Mouse (Mus musculus) liver, postnatal 0 days (tissue): ENCODE data around the gene Gm17509. TPM values are rescaled to one million over a fixed set of nuclear protein-coding genes. Genes with fewer than 3 reads are reported as not detected.

Experiments used
- ATAC-seq: fragments of 200-750 bp; cut with Nextera tagmentation; 2 replicates; pipeline ENCODE4 v1.8.0; 2017; ENCODE audit warnings: mild to moderate bottlenecking, moderate library complexity
- DNase-seq: peaks from one replicate; pipeline ENCODE4 v3.0.0-alpha.2; 2016
- H3K27ac ChIP-seq: fragments of 300-500 bp; sonication (generic); 2 replicates; pipeline ENCODE4 v1.5.1; 2014; ENCODE audit warnings: antibody characterized with exemption, moderate library complexity, mild to moderate bottlenecking, low read depth
- H3K27me3 ChIP-seq: fragments of 300-500 bp; sonication (generic); 2 replicates; pipeline ENCODE4 v1.6.1; 2014; ENCODE audit warnings: low read length, control low read depth, mixed read lengths; ENCODE audit not compliant: insufficient read depth
- H3K36me3 ChIP-seq: fragments of 300-500 bp; sonication (generic); replicated peaks from 2 replicates; pipeline ENCODE4 v1.6.1; 2014; ENCODE audit warnings: mild to moderate bottlenecking, control low read depth, low read length, moderate library complexity, mixed read lengths; ENCODE audit not compliant: insufficient read depth
- H3K4me1 ChIP-seq: fragments of 300-500 bp; sonication (generic); 2 replicates; pipeline ENCODE4 v1.6.1; 2014; ENCODE audit warnings: antibody characterized with exemption, mild to moderate bottlenecking, control low read depth; ENCODE audit not compliant: insufficient read depth
- H3K4me2 ChIP-seq: fragments of 300-500 bp; sonication (generic); 2 replicates; pipeline ENCODE4 v1.6.1; 2014; ENCODE audit warnings: low read depth, mild to moderate bottlenecking, low read length, moderate library complexity, mixed read lengths
- H3K4me3 ChIP-seq: fragments of 300-500 bp; sonication (generic); 2 replicates; pipeline ENCODE4 v1.5.1; 2014; ENCODE audit warnings: low read depth, low read length
- H3K9ac ChIP-seq: fragments of 300-500 bp; sonication (generic); replicated peaks from 2 replicates; pipeline ENCODE4 v1.6.1; 2014; ENCODE audit warnings: mild to moderate bottlenecking, moderate library complexity
- H3K9me3 ChIP-seq: fragments of 300-500 bp; sonication (generic); 2 replicates; pipeline ENCODE4 v1.6.1; 2016; ENCODE audit warnings: mild to moderate bottlenecking, control low read depth, low read length, mixed read lengths
- CTCF ChIP-seq: sonication (generic); IDR thresholded peaks from 2 replicates; pipeline ENCODE4 v1.5.1; 2016; ENCODE audit warnings: antibody characterized with exemption, low read depth
- EP300 ChIP-seq: IDR thresholded peaks from 2 replicates; pipeline ENCODE4 v1.6.1; 2016; ENCODE audit warnings: antibody characterized with exemption, low read depth, mild to moderate bottlenecking
- WGBS: fragments of 180-500 bp; shearing (Covaris S2); extraction: QIAGEN DNeasy Blood & Tissue Kit; methylation state at CpG from one replicate; pipeline ENCODE4 v1.1.7; 2014; ENCODE audit not compliant: insufficient replicate concordance; 5-methylcytosine and 5-hydroxymethylcytosine counted together
- polyA plus RNA-seq: library from polyadenylated mRNA; unstranded; fragments of >200 nt; fragmentation: Nextera tagmentation; extraction: Ambion mirVana; gene quantifications from 2 replicates; pipeline ENCODE4 v1.2.1, GENCODE M21; 2015

Gene Gm17509
- polyA plus RNA-seq, 1 experiment from 2014 or later: not detected

DNA sequence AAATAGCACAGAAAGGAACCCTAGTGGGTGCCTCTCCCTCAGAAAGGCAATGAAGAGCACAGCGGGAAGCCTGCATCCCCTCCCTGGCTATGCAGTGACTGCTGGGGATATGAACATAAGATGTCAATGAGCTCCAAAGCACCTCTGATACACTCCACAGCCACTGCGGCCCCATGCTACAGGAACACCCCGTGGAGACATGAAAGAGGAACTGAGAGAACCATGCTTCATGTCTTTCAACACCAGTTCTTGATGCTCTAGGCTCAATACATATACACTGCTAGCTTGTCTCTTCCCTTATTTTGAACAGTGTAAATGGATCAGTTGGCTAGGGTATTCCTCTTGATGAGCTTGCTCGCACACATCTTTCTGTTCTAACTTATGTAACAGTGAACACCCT is 16.2 kb upstream of the Gm17509 start:
- H3K36me3 ChIP-seq: no peaks in the 10 kb centered on the region
- ATAC-seq (peak; percentile 58; the same call in 1 of the 2 replicates), DNase-seq (peak; percentile 42)

DNA sequence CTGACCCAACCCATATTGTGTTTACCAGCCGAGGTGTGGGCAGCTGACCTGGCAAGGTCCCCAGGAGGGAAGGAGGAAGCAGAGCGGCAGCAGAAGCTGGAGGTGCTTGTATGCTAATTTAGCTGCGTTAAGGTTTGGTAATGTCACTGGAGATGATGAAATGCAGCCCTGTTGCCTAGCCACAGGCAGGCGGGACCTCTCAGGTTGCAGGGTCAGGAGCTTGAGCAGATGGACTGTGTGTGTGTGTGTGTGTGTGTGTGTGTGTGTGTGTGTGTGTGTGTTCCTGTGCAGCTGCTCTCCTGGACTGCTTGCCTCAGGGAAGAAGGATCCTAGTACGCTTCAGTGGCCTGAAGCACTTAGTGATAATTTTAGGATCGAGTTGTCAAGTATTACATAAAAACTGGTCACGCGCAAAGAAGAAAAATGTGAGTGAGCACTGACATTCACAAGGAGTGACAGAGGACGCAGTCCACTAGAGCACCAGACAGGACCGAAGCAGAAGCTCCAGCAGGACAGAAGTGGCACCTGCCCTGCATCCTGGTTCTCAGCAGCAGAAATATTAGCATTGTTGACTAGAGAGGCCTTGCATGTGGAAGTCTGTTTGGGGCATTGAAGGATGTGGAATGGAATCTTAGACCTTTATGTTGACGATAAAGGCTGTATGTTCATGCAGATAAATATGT is 14.8 kb upstream of the Gm17509 start:
- H3K4me1 ChIP-seq: peaks cover 3% of the 10 kb centered on the region; the same call in 1 of the 2 replicates
- 42% methylated on average over 11 of the region's 11 CpGs for WGBS
- H3K9ac ChIP-seq: no peak overlapping the region
- H3K4me2 ChIP-seq: no peak overlapping the region
- H3K9me3 ChIP-seq: no peaks in the 10 kb centered on the region
- no peaks in the 10 kb centered on the region for H3K36me3 ChIP-seq
- ATAC-seq: peak; percentile 86
- H3K27ac ChIP-seq: peak overlapping the region; percentile 44; the same call in 1 of the 2 replicates
- H3K27me3 ChIP-seq: no peaks in the 10 kb centered on the region
- peak; percentile 63 for DNase-seq
- H3K4me3 ChIP-seq: no peak overlapping the region
- TF ChIP-seq CTCF (no peak), EP300 (no peak)

More for the DNA sequence above, 16.2 kb upstream of the Gm17509 start:
- Histone ChIP-seq H3K9ac (no peak overlapping the region), H3K27me3 (no peaks in the 10 kb centered on the region), H3K27ac (0 out of 2 replicates have a peak overlapping the region, but pooled peaks have one; percentile 58), H3K4me2 (no peak overlapping the region), H3K9me3 (no peaks in the 10 kb centered on the region), H3K4me3 (no peak overlapping the region), H3K4me1 (peaks cover 3% of the 10 kb centered on the region; the same call in 1 of the 2 replicates)
- TF ChIP-seq EP300 (no peak), CTCF (no peak)
- 48% methylated on average over 4 of the region's 4 CpGs for WGBS

DNA sequence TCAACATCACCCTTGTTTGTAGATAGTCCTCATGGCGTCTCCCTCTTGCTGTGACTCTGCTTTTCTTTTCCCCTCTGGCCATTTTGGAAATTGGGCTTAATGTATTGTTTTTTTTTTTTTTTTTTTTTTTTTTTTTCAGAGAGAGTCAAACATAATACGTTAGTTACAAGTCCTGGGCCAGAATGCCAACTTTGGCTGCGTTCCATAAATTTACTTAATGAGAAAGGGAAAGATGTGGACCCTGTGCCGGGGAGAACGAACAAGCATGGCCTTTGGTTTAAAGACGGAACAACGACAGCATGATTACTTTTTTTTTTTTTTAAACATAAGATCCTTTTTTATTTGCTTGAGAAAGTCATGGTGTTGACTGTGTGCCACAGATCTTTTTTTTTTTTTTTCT is 13.6 kb upstream of the Gm17509 start:
- no peak overlapping the region for H3K4me3 ChIP-seq
- H3K36me3 ChIP-seq: no peaks in the 10 kb centered on the region
- DNase-seq: no peak
- WGBS: 80% methylated on average over 7 of the region's 7 CpGs
- no peak for ATAC-seq
- no peak for TF ChIP-seq CTCF
- TF ChIP-seq EP300: no peak
- H3K4me1 ChIP-seq: peaks cover 3% of the 10 kb centered on the region; the same call in 1 of the 2 replicates
- no peaks in the 10 kb centered on the region for H3K9me3 ChIP-seq
- no peak overlapping the region for H3K9ac ChIP-seq
- no peak overlapping the region for H3K27ac ChIP-seq
- no peaks in the 10 kb centered on the region for H3K27me3 ChIP-seq
- H3K4me2 ChIP-seq: no peak overlapping the region

DNA sequence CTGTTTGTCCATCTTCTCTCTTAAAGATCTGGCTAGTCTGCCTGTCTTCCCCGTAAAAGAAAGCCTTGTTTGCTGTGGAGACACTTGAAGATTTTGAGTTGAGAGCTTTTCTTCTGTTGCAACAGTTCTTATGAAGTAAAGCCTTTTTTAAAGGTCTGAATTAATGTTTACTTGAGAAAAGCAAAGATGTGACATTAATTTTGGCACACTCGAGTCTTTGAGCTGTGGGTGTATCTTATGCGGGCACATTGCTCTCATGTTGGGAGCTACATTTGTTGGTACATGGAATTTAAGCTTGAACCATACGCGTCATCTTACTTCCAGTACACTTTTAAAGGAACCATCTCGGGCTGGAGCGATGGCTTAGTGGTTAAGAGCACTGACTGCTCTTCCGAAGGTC is 12.9 kb upstream of the Gm17509 start:
- WGBS: 77% methylated on average over 8 of the region's 8 CpGs

DNA sequence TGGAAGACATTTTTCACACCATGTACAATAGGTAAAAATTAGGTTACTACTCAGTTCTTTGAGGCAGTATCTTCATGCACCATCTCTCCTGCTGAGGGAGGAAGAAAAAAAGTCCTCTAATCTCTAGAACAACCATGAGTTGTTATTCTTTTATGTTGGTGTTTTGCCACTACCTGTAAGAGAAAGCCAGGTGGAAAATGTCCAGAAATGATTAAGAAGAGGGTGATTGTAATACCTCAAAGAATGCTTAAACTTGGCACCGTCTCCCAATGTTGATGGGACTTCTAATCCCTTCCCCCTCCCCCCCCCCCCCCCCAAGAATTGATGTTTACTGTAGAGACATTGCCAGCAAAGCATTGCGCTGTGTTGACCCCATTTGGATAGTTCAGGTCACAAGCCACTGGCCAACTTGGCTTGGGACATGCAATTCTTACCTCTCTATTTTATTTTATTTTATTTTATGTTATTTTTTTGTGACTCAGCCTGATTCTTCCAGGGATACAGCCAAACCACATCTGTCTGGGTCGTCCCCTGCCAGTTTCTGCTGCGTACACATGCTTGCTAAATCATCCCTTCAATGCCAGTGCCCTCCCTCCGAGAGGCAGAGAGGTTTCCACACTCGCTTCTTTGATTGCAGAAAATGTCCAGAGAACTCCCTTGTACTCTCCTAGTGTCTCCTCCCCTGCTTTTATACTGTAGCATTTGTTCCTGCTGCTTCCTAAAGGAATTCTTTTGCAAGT is 9.7 kb upstream of the Gm17509 start:
- 63% methylated on average over 6 of the region's 6 CpGs for whole genome bisulfite sequencing
- Histone ChIP-seq H3K9ac (no peak overlapping the region), H3K4me3 (no peak overlapping the region), H3K27me3 (no peaks in the 10 kb centered on the region), H3K4me2 (no peak overlapping the region), H3K4me1 (no peaks in the 10 kb centered on the region), H3K36me3 (no peaks in the 10 kb centered on the region), H3K27ac (no peak overlapping the region), H3K9me3 (no peaks in the 10 kb centered on the region)
- TF ChIP-seq CTCF (no peak), EP300 (no peak)
- ATAC-seq (no peak), DNase-seq (no peak)

More for the DNA sequence above, 12.9 kb upstream of the Gm17509 start:
- no peak overlapping the region for H3K9ac ChIP-seq
- no peaks in the 10 kb centered on the region for H3K27me3 ChIP-seq
- DNase-seq (no peak), ATAC-seq (no peak)
- H3K36me3 ChIP-seq: no peaks in the 10 kb centered on the region
- TF ChIP-seq EP300 (no peak), CTCF (no peak)
- no peaks in the 10 kb centered on the region for H3K9me3 ChIP-seq
- peaks cover 3% of the 10 kb centered on the region; the same call in 1 of the 2 replicates for H3K4me1 ChIP-seq
- H3K4me2 ChIP-seq: no peak overlapping the region
- no peak overlapping the region for H3K27ac ChIP-seq
- H3K4me3 ChIP-seq: no peak overlapping the region

DNA sequence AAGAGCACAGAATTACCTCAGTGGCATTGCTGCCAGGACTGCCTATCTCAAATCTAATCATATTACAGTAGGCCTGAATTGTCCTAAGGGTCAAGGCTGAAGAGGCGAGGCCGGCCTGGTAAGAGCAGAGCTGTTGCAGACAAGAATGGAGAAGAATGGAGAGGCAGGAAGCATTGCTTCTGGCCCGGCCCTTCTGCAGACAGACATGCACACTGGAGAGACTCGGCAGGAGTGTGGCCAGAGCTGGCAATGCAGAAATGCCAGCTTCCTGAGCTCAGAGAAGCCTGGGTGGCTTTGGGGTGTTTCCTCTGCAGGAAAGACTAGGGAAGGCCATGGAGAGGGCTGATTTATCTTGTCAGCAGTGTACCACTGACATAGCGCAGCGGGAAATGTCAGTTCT is 4.7 kb upstream of the Gm17509 start:
- WGBS: 43% methylated on average over 6 of the region's 6 CpGs
- no peak for TF ChIP-seq EP300
- no peak for TF ChIP-seq CTCF
- Histone ChIP-seq H3K27ac (no peak overlapping the region), H3K4me1 (peaks cover 7% of the 10 kb centered on the region; the same call in 1 of the 2 replicates), H3K4me3 (no peak overlapping the region), H3K9me3 (no peaks in the 10 kb centered on the region), H3K36me3 (no peaks in the 10 kb centered on the region), H3K4me2 (no peak overlapping the region), H3K27me3 (peaks cover 14% of the 10 kb centered on the region), H3K9ac (no peak overlapping the region)
- DNase-seq (no peak), ATAC-seq (no peak)
